Mouse (Mus musculus): Measurements from ENCODE around the gene Babam2. TPM values are rescaled to one million over a fixed set of nuclear protein-coding genes. Genes with fewer than 3 reads are reported as not detected.
"Not testable (repeated sequence)": the region's sequence is repeated elsewhere in the genome, so short reads cannot be mapped to it uniquely, and the experiment has no call there.

Gene Babam2
- polyA plus RNA-seq, 1 experiment from 2014 or later = 35.7 TPM

DNA sequence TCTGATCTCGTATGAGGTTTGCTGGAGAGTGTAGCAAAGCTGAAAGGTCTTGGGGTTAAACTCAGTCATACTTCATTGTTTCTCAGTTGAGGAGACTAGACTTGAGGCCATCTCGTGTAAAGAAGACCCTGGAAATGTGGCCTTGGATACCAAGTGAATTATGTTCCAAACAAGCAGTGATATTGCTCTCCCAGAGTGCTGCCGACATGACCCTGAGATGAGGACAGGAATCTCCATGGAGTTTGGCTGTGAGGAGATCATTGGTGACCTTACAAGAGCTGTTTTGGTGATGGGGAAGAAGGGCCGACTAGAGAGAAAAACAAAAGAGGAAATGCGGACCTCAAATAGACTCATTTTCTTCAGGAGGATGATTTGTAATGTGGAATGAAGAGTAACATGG lies 130.4 kb downstream of the Babam2 start:
- no peak overlapping the region for H3K4me3 ChIP-seq
- no peaks in the 10 kb centered on the region for H3K36me3 ChIP-seq
- 91% methylated on average over 5 of the region's 5 CpGs for WGBS
- no peak for DNase-seq (ENCODE audit: low spot score)
- H3K27ac ChIP-seq = no peak overlapping the region
- H3K4me1 ChIP-seq = no peaks in the 10 kb centered on the region
- H3K9me3 ChIP-seq (replicated peaks) = no peaks in the 10 kb centered on the region
- H3K27me3 ChIP-seq (ENCODE audit: low read depth, poor library complexity, severe bottlenecking) = no peaks in the 10 kb centered on the region

DNA sequence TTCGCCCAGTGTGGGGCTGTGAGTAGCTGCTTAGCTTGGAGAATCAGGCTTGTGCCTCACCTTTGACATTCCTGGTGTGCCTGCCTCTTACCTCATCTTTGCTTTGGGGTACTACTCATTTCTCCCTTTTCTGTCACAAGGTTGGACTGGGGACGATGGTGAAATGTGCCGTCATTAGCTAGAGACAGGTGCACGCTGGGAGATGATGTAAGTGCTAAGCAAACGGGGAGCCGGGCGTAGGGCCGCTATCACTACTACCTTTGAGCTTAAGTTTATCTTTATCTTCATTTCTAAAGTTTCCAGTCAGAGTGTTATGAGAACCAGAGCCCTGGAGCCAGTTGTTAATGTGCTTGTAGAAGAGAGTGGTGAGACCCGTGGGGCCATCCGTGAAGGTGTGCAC lies 131.3 kb downstream of the Babam2 start:
- H3K36me3 ChIP-seq = no peaks in the 10 kb centered on the region
- WGBS = 96% methylated on average over 10 of the region's 10 CpGs
- DNase-seq (ENCODE audit: low spot score) = no peak
- no peaks in the 10 kb centered on the region for H3K4me1 ChIP-seq
- H3K27ac ChIP-seq = no peak overlapping the region
- no peaks in the 10 kb centered on the region for H3K27me3 ChIP-seq (ENCODE audit: low read depth, poor library complexity, severe bottlenecking)
- H3K4me3 ChIP-seq = no peak overlapping the region
- no peaks in the 10 kb centered on the region for H3K9me3 ChIP-seq (replicated peaks)

DNA sequence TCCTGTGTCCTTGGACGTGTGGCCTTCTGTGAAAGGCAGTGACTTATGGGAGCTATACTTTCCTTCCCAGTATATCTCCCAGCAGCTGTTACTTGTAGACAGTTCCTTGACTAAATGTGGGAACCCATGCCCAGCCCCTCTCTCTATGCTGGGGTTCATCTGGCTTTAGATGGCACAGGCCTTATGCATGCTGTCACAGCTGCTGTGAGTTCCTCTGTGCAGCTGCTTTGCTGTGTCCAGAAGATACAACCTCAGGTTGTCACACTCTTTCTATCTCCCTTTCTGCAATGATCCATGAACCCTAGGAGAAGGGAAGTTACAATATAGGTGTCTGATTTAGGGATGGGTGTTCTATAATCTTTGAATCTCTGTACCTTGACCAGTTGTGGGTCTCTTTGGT lies 132.1 kb downstream of the Babam2 start:
- Histone ChIP-seq H3K4me3 (no peak overlapping the region), H3K36me3 (no peaks in the 10 kb centered on the region), H3K27me3 (ENCODE audit: low read depth, poor library complexity, severe bottlenecking) (no peaks in the 10 kb centered on the region), H3K27ac (no peak overlapping the region), H3K9me3 (replicated peaks) (no peaks in the 10 kb centered on the region), H3K4me1 (no peaks in the 10 kb centered on the region)
- no peak for DNase-seq (ENCODE audit: low spot score)
- 69% methylated on average over 1 of the region's 1 CpGs for WGBS

DNA sequence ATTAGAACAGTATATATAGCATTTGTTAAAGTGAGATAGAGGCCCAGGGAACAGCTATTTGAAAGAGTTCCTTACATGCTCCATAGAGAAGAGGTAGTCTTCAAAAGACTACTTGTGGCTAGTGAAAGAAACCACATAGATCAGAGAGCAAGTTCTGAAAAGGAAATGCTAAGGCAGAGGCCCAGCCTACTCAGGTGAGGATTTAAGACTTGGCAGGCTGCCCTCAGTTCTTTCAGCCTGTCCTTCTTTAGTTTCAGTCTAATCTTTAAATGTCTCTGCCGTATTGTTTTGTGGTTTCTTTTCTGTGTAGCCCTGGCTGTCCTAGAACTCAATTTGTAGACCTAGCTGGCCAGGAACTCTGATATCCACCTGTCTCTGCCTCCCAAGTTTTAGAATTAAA lies 134.1 kb downstream of the Babam2 start:
- Histone ChIP-seq H3K36me3 (no peaks in the 10 kb centered on the region), H3K27me3 (ENCODE audit: low read depth, poor library complexity, severe bottlenecking) (no peaks in the 10 kb centered on the region), H3K27ac (no peak overlapping the region), H3K4me1 (no peaks in the 10 kb centered on the region), H3K4me3 (no peak overlapping the region), H3K9me3 (replicated peaks) (no peaks in the 10 kb centered on the region)
- DNase-seq (ENCODE audit: low spot score) = no peak
- WGBS = 89% methylated on average over 1 of the region's 1 CpGs

DNA sequence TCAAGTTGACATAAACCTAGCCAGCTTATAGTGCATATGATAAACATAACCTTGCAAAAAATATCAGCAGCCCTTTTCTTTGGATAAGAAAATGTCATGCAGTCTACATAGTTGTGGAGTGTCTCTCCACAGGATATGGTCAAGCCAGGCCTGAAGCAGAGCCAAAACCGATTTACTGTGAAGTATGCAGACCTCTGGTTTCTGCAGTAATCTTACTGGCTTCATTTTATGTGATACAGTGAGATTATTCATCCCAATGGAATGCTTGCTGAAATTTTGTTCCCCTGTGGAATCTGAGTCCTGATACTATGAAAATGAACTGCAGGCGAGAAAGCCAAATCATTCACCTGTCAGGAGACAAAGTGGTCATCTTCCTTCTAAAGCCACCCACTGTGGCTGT lies 138.2 kb downstream of the Babam2 start:
- Histone ChIP-seq H3K27me3 (ENCODE audit: low read depth, poor library complexity, severe bottlenecking) (no peaks in the 10 kb centered on the region), H3K4me1 (no peaks in the 10 kb centered on the region), H3K4me3 (no peak overlapping the region), H3K9me3 (replicated peaks) (no peaks in the 10 kb centered on the region), H3K36me3 (no peaks in the 10 kb centered on the region), H3K27ac (no peak overlapping the region)
- no peak for DNase-seq (ENCODE audit: low spot score)
- WGBS = 97% methylated on average over 2 of the region's 2 CpGs

DNA sequence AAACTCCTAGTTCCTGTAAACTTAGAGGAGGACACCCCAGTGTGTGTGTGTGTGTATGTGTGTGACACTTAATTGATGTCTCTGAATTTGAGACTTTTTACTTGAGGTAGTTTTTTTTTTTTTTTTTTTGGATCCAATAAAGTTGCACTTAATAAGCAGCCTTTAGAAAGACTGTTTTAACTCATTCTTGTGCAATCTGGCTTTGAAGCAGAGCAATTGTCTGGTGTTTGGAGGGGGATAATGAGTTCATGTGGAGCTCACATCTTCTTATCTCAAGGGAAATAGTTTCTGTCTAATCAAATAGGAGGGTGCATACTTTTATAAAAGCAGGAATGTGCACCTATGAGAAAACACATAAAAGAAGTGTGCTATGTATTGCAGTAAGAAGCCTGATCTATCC lies 142.5 kb downstream of the Babam2 start:
- Histone ChIP-seq H3K4me3 (no peak overlapping the region), H3K9me3 (replicated peaks) (no peaks in the 10 kb centered on the region), H3K27me3 (ENCODE audit: low read depth, poor library complexity, severe bottlenecking) (no peaks in the 10 kb centered on the region), H3K36me3 (no peaks in the 10 kb centered on the region), H3K27ac (no peak overlapping the region), H3K4me1 (no peaks in the 10 kb centered on the region)
- no peak for DNase-seq (ENCODE audit: low spot score)

DNA sequence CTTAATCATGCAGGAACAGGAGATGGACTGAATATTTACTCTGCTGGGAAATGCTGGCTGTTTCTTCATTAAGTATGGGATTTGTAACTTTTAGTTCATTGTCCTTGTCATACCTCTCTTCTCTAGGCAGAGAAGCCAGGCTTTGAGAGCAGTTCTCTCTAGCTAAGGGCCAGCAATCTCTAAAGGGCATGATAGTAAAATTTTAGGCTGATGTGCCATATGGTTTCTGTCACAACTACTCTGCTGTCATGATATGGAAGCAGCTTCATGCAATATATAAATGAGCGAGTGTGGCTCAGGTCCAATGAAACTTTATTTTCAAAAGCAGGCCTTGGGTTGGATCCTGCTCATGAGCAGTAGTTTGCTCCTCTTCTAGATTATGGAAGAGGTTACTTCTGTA lies 142.9 kb downstream of the Babam2 start:
- WGBS = 94% methylated on average over 1 of the region's 1 CpGs
- no peak for DNase-seq (ENCODE audit: low spot score)
- H3K4me3 ChIP-seq = no peak overlapping the region

DNA sequence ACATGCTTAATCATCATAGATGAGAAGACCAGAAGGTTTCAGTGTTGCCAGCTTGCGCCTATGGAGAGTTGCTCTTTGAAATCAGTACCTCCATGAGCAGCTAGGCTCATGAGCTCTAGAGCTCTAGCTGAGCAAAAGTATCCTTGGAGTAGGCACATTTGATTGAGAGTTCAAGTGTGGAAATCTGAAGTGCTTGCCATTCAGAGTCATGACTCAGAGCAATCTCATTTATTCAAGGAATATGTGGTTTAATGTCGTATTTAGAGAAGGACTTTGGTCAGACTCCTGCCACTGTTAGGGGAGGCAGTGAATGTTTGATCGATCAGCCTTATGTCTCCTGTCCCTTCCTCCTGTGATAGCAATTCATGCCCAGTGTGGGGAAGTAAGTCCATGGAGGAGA lies 147.4 kb downstream of the Babam2 start:
- H3K27me3 ChIP-seq (ENCODE audit: low read depth, poor library complexity, severe bottlenecking) = no peaks in the 10 kb centered on the region
- WGBS = 97% methylated on average over 3 of the region's 3 CpGs
- no peak for DNase-seq (ENCODE audit: low spot score)
- H3K4me1 ChIP-seq = no peaks in the 10 kb centered on the region
- H3K27ac ChIP-seq = no peak overlapping the region
- H3K9me3 ChIP-seq (replicated peaks) = no peaks in the 10 kb centered on the region
- no peaks in the 10 kb centered on the region for H3K36me3 ChIP-seq
- no peak overlapping the region for H3K4me3 ChIP-seq

More for the DNA sequence above, 142.9 kb downstream of the Babam2 start:
- Histone ChIP-seq H3K9me3 (replicated peaks) (no peaks in the 10 kb centered on the region), H3K27me3 (ENCODE audit: low read depth, poor library complexity, severe bottlenecking) (no peaks in the 10 kb centered on the region), H3K27ac (no peak overlapping the region), H3K36me3 (no peaks in the 10 kb centered on the region), H3K4me1 (no peaks in the 10 kb centered on the region)

DNA sequence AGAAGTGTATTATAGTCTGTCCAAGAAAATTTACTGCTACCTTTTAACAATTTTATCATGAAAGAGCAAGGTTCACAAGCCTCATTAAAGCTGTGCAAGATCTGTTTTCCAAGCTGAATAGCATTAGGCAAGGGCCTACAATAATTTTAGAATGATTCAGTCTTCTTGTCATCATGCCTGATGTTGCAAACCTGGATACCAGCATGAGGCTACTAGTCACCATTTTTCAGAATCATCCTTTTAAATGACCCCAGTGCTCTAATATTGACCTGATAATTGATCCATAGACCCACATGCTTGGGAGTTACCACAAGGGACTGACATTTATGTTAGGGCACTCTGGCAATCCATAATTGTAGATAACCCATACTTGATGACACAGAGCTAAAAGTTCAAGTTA lies 149.5 kb downstream of the Babam2 start:
- no peak overlapping the region for H3K4me3 ChIP-seq
- no peaks in the 10 kb centered on the region for H3K36me3 ChIP-seq
- no peaks in the 10 kb centered on the region for H3K9me3 ChIP-seq (replicated peaks)
- no peak for DNase-seq (ENCODE audit: low spot score)
- no peaks in the 10 kb centered on the region for H3K4me1 ChIP-seq
- no peaks in the 10 kb centered on the region for H3K27me3 ChIP-seq (ENCODE audit: low read depth, poor library complexity, severe bottlenecking)
- H3K27ac ChIP-seq = no peak overlapping the region

DNA sequence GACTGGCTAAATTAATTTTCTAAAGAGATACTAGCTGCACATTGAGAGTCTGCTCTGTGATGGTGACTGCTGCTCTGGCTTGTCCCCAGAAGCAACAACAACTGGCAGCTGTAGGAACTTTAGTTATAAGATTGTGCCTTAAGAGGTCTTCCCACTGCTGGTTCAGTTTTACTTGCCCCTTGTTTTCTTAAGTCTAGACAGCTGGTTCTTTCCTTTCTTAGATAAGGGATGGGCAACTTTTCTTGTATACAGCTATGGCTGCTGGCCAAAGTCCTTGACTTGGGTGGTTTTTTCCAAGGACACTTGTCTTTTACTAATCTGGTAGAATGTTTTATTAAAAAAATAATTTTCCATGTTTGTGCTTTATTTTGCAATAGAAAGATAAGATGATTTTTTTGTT lies 151.5 kb downstream of the Babam2 start:
- H3K9me3 ChIP-seq (replicated peaks) = no peaks in the 10 kb centered on the region
- no peak for DNase-seq (ENCODE audit: low spot score)
- no peak overlapping the region for H3K27ac ChIP-seq

DNA sequence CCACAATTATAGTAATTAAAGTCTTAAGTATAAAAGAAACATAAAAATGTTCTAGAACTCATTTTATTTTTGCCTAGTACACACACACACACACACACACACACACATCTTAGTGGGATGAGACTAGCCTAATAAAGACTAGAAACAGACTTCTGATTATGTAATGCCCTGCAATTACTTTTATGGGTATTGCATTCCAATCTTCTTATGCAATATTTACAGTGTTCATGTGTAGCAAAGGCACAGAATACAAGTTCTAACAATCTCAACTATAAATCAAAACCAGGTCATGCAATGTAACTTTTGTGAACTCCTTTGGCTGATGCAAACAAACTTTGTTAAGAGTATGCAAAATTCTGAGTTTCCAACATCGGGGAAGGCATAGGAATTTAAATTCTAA lies 155.3 kb downstream of the Babam2 start:
- Histone ChIP-seq H3K4me3 (no peak overlapping the region), H3K27me3 (ENCODE audit: low read depth, poor library complexity, severe bottlenecking) (no peaks in the 10 kb centered on the region), H3K27ac (no peak overlapping the region), H3K4me1 (no peaks in the 10 kb centered on the region), H3K36me3 (no peaks in the 10 kb centered on the region), H3K9me3 (replicated peaks) (no peaks in the 10 kb centered on the region)
- WGBS = 94% methylated on average over 1 of the region's 1 CpGs
- DNase-seq (ENCODE audit: low spot score) = no peak

More for the DNA sequence above, 151.5 kb downstream of the Babam2 start:
- no peaks in the 10 kb centered on the region for H3K36me3 ChIP-seq
- no peaks in the 10 kb centered on the region for H3K27me3 ChIP-seq (ENCODE audit: low read depth, poor library complexity, severe bottlenecking)
- H3K4me3 ChIP-seq = no peak overlapping the region
- H3K4me1 ChIP-seq = no peaks in the 10 kb centered on the region

DNA sequence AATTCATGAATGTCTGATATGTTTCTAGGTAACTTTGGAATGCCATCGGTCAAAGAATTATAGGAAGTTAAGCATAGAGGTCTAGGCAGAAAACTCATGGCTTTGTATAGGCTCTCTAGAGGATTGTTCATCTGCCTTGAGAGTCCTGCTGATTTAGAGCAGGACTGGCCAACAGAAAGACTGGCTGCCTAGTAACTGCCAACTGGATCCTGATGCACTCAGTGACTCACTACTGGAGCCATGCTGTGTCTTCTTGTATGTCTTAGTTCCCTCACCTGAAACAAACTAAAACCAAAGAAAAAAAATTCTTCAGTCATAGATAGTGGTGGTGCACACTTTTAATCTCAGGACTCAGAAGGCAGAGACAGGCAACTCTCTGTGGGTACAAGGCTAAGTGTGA lies 156.3 kb downstream of the Babam2 start:
- Histone ChIP-seq H3K4me1 (no peaks in the 10 kb centered on the region), H3K27me3 (ENCODE audit: low read depth, poor library complexity, severe bottlenecking) (no peaks in the 10 kb centered on the region), H3K27ac (no peak overlapping the region), H3K9me3 (replicated peaks) (no peaks in the 10 kb centered on the region), H3K4me3 (no peak overlapping the region), H3K36me3 (no peaks in the 10 kb centered on the region)
- 97% methylated on average over 1 of the region's 1 CpGs for WGBS
- no peak for DNase-seq (ENCODE audit: low spot score)

DNA sequence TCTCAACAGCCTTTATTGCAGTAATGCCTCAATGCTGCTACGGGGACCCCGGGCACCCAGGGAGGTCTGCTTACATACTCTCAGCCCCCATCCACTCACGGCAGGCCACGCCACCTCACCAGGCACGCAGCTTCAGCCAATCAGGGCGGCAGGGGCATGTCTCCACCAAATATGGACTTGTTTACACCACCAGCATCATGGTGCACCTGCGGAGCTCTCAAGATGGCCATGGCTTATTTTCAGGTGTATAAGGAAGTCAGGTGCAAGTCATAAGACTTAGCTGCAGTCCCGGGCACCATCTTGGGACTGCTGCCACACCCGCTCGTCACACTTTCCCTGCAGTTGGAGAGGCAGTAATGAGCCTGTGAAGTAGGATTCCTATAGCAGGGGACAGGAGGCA lies 161.4 kb downstream of the Babam2 start:
- not testable (repeated sequence) for DNase-seq (ENCODE audit: low spot score); H3K9me3 ChIP-seq (replicated peaks); H3K36me3 ChIP-seq; H3K27me3 ChIP-seq (ENCODE audit: low read depth, poor library complexity, severe bottlenecking); H3K4me3 ChIP-seq; H3K27ac ChIP-seq
- WGBS = 86% methylated on average over 10 of the region's 10 CpGs
- peaks cover 19% of the 10 kb centered on the region for H3K4me1 ChIP-seq

DNA sequence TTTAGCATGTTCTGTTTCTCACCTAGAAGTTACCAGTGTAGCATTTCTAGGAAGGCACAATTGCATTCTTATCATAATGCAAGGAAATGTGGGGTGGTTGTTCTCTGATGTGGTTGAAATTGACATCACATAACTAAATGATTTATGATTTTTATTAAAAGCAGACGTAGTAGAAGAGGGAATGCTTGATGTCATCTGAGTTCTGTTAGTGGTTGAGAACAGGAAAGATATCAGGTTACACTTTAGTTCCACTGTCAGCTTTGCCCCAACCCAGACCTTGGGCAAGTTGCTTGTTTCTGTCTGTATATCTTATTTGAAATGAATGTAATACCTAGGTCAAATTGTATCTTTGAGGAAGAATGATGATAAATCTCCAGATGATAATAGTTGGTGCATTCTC lies 162.9 kb downstream of the Babam2 start:
- Histone ChIP-seq H3K27me3 (ENCODE audit: low read depth, poor library complexity, severe bottlenecking) (no peaks in the 10 kb centered on the region), H3K27ac (no peak overlapping the region), H3K36me3 (no peaks in the 10 kb centered on the region), H3K4me3 (no peak overlapping the region), H3K9me3 (replicated peaks) (no peaks in the 10 kb centered on the region), H3K4me1 (peaks cover 20% of the 10 kb centered on the region)
- no peak for DNase-seq (ENCODE audit: low spot score)
- WGBS = 3% methylated on average over 1 of the region's 1 CpGs

All from limb, embryonic 10.5 days (tissue).